Mouse (Mus musculus) lung, postnatal 0 days (tissue): ENCODE results near the gene Fam189a1.

Experiments
- CTCF ChIP-seq: IDR thresholded peaks from 2 replicates; pipeline ENCODE4 v1.5.1; 2016; ENCODE audit warnings: antibody characterized with exemption, mild to moderate bottlenecking
- EP300 ChIP-seq: IDR thresholded peaks from 2 replicates; pipeline ENCODE4 v1.6.1; 2016; ENCODE audit warnings: antibody characterized with exemption, mild to moderate bottlenecking, control low read depth

DNA sequence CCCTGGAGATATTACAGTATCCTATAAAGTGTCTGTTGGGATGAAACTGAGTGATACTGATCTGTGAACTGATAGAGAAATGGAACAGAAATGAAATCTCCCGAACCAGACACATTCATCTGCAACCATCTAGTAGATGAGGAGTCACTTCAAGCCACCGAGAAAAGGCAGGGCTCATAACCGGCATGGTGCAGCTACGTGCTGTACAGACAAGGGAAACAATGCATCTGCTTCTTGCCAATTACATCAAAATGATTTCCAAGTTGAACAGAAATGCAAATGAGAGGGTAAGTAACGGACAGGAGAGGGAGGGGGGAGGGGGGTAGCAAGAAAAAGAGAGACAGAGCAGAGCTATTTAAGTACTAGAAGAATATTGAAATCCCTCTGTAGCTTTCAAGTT is 235.6 kb downstream of the Fam189a1 start:
- TF ChIP-seq CTCF: no peak
- TF ChIP-seq EP300: no peak
